Mouse (Mus musculus) adrenal gland, postnatal 10 days (tissue): ENCODE results near the gene Slc16a4. TPM values are rescaled to one million over a fixed set of nuclear protein-coding genes. Genes with fewer than 3 reads are reported as not detected.

Experiments used
- DNase-seq: peaks from one replicate; pipeline ENCODE4 v3.0.0; 2021; ENCODE audit warnings: mixed read lengths
- total RNA-seq, 2 experiments: library from RNA; stranded (reverse); gene quantifications; 2 replicates each; pipeline ENCODE4 v1.2.3; 2021

The Slc16a4 gene
- total RNA-seq, 2 experiments from 2014 or later = 0.60 to 0.73 TPM

- no peak for DNase-seq
These were observed 69.3 kb downstream of the Slc16a4 start for GRCm38 (mm10) chr3:107360341-107360740.

Other genes with a start within 250 kb of the Slc16a4 start
- gene Kcna2, start 190.1 kb upstream of the Slc16a4 start, total RNA-seq = 1 to 10 TPM; 2.5 to 2.6 TPM
- not detected for gene Kcna10, start 108.2 kb upstream of the Slc16a4 start, total RNA-seq
- 1 to 10 TPM in 1 of 2 experiments, under 1 TPM in 1; 0.88 to 1.2 TPM for gene Cym, start 69.5 kb upstream of the Slc16a4 start, total RNA-seq
- gene A630076J17Rik, start 60.6 kb upstream of the Slc16a4 start, total RNA-seq = under 1 TPM in 1 of 2 experiments, not detected in 1; 0.45 TPM
- gene Prok1, start 51.5 kb upstream of the Slc16a4 start, total RNA-seq = 1 to 10 TPM; 6.2 to 6.7 TPM
- 10 to 100 TPM; 71.5 to 73.4 TPM for gene Lamtor5, start 12.4 kb upstream of the Slc16a4 start, total RNA-seq
- 10 to 100 TPM; 35.7 to 39.0 TPM for gene Rbm15, start 42.4 kb downstream of the Slc16a4 start, total RNA-seq
- gene Kcnc4, start 168.3 kb downstream of the Slc16a4 start, total RNA-seq = 10 to 100 TPM in 1 of 2 experiments, 1 to 10 TPM in 1; 7.7 to 10.5 TPM
- gene Slc6a17, start 226.8 kb downstream of the Slc16a4 start, total RNA-seq = 1 to 10 TPM; 2.5 to 3.7 TPM